Mouse (Mus musculus): ENCODE results near the gene Mrps6.

- TF ChIP-seq EP300 (IDR thresholded peaks at IDR 0.05; ENCODE audit: insufficient read depth, low read depth, low read length): no peak
- TF ChIP-seq CTCF (IDR thresholded peaks at IDR 0.05; ENCODE audit: low read depth, low read length): no peak
Measured at GRCm38 (mm10) chr16:92099598-92099997, 41.5 kb downstream of the Mrps6 start.
